In the genomic region with DNA sequence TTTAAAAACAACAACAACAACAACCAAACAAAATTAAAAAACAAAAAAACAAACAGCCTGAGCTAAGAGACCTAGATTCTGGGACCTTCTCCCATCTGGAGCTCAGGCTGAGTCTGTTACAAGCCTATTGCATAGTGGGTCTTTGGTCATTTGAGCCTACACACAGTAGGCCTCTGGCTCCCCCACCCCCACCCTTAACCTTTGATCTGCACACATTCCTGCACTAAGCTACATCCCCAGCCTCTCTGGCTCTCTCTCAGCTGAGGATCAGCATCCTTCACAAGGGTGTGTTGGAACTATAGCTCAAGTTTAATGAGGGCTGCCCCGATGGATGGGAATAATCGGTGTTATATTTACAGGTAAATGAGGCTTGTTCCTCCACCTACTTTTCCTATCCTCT, we compare ENCODE assay signal across 39 mouse cellular contexts. TPM values are rescaled to one million over a fixed set of nuclear protein-coding genes. Genes with fewer than 3 reads are reported as not detected.
DNase-seq lines count a peak whose midpoint lies in the region; ATAC-seq and TF ChIP-seq lines count a peak whose summit lies in the region.
"Had no signal": no experiment of that assay in that cellular context is flagged by ENCODE, and none has a peak within 500 bp of the region (broad histone marks: within the 10 kb centered on the region; RNA-seq: fewer than 3 reads in every experiment).

No protein-coding gene starts in this region.

- no peak for TF ChIP-seq POLR2A in ES-Bruce4 (IDR thresholded peaks at IDR 0.05; ENCODE audit: insufficient read depth, low read length)

- ATAC-seq in hindbrain, embryonic 14.5 days (ENCODE audit: low FRiP score) = no peak
- ATAC-seq in hindbrain, embryonic 12.5 days (ENCODE audit: low FRiP score) = no peak
- no peak for ATAC-seq in frontal cortex, adult (ENCODE audit: low TSS enrichment)
- ATAC-seq: CD4-positive, CD25-positive, alpha-beta regulatory T cell, adult 4 months; forebrain, embryonic 13.5 days had no signal

- H3K4me2 ChIP-seq in hindbrain, embryonic 14.5 days (replicated peaks) = no peak overlapping the region
- H3K4me2 ChIP-seq in hindbrain, embryonic 12.5 days (replicated peaks) = no peak overlapping the region
- H3K4me2 ChIP-seq: forebrain, embryonic 13.5 days; hindbrain, embryonic 13.5 days; limb, embryonic 13.5 days; liver, embryonic 11.5 days had no signal

- no peak overlapping the region for H3K9ac ChIP-seq in hindbrain, embryonic 14.5 days
- H3K9ac ChIP-seq in hindbrain, embryonic 12.5 days = no peak overlapping the region
- H3K9ac ChIP-seq in ES-Bruce4 (ENCODE audit: low read depth, poor library complexity, severe bottlenecking) = peak overlapping the region; percentile 12
- H3K9ac ChIP-seq: forebrain, embryonic 13.5 days; hindbrain, embryonic 13.5 days; limb, embryonic 13.5 days had no signal

- H3K4me3 ChIP-seq in hindbrain, embryonic 14.5 days (replicated peaks; ENCODE audit: low read length) = no peak overlapping the region
- no peak overlapping the region for H3K4me3 ChIP-seq in hindbrain, embryonic 12.5 days
- no peak overlapping the region for H3K4me3 ChIP-seq in ES-Bruce4 (ENCODE audit: low read depth, low read length)
- no peak overlapping the region for H3K4me3 ChIP-seq in macrophage (ENCODE audit: inconsistent target)
- H3K4me3 ChIP-seq: forebrain, embryonic 13.5 days; hindbrain, embryonic 13.5 days; layer of hippocampus, adult 2 months; limb, embryonic 13.5 days had no signal

- no peak for TF ChIP-seq CTCF in ES-Bruce4 (IDR thresholded peaks at IDR 0.05; ENCODE audit: low read depth, low read length)

- H3K9me3 ChIP-seq in hindbrain, embryonic 14.5 days (ENCODE audit: control insufficient read depth, low read length) = no peaks in the 10 kb centered on the region
- H3K9me3 ChIP-seq in hindbrain, embryonic 12.5 days (replicated peaks) = no peaks in the 10 kb centered on the region
- no peaks in the 10 kb centered on the region for H3K9me3 ChIP-seq in ES-Bruce4 (replicated peaks; ENCODE audit: control insufficient read depth, insufficient read depth, low read length, poor library complexity, severe bottlenecking)
- H3K9me3 ChIP-seq: forebrain, embryonic 13.5 days; hindbrain, embryonic 13.5 days; limb, embryonic 13.5 days had no signal

- H3K27me3 ChIP-seq in hindbrain, embryonic 14.5 days (ENCODE audit: control insufficient read depth, insufficient read depth, low read length) = peaks cover 23% of the 10 kb centered on the region
- H3K27me3 ChIP-seq in hindbrain, embryonic 12.5 days = peaks cover 26% of the 10 kb centered on the region
- H3K27me3 ChIP-seq in ES-Bruce4 (ENCODE audit: control insufficient read depth, insufficient read depth, low read length, poor library complexity, severe bottlenecking) = no peaks in the 10 kb centered on the region

- no peak for DNase-seq in hindbrain, embryonic 14.5 days (ENCODE audit: low spot score)
- peak; percentile 88 for DNase-seq in R1 (ENCODE audit: low read depth, low spot score)
- no peak for DNase-seq in testis, postnatal 10 days (ENCODE audit: low spot score)
- DNase-seq in kidney, adult 9 months = no peak
- DNase-seq: adrenal gland, adult 8-10 months; cerebellum, adult 11-12 months; cerebellum, postnatal 10 days; kidney, adult 18-20 months; kidney, postnatal 36 days; lung, postnatal 4 days; midbrain, embryonic 14.5 days; retina, postnatal 1 day; right cerebral cortex, postnatal 14 days had no signal

- H3K27ac ChIP-seq in hindbrain, embryonic 14.5 days = 0 out of 2 replicates have a peak overlapping the region, but pooled peaks have one; percentile 33
- no peak overlapping the region for H3K27ac ChIP-seq in hindbrain, embryonic 12.5 days
- H3K27ac ChIP-seq in ES-Bruce4 (ENCODE audit: insufficient read depth, low read length) = peak overlapping the region; percentile 94
- peak overlapping the region; percentile 96 for H3K27ac ChIP-seq in macrophage
- H3K27ac ChIP-seq: forebrain, embryonic 13.5 days; hindbrain, embryonic 13.5 days; layer of hippocampus, adult 2 months; limb, embryonic 13.5 days had no signal

- peaks cover 34% of the 10 kb centered on the region for H3K79me2 ChIP-seq in macrophage (ENCODE audit: inconsistent target)

- TF ChIP-seq EP300 in ES-Bruce4 (IDR thresholded peaks at IDR 0.05; ENCODE audit: insufficient read depth, low read depth, low read length) = peak; percentile 68; the same call in 1 of the 2 replicates

- no peaks in the 10 kb centered on the region for H3K4me1 ChIP-seq in hindbrain, embryonic 14.5 days (replicated peaks; ENCODE audit: control insufficient read depth, insufficient read depth, low read length)
- H3K4me1 ChIP-seq in hindbrain, embryonic 12.5 days = peaks cover 8% of the 10 kb centered on the region; the same call in 1 of the 2 replicates
- peaks cover 2% of the 10 kb centered on the region for H3K4me1 ChIP-seq in ES-Bruce4 (ENCODE audit: control insufficient read depth, insufficient read depth, low read length)

- WGBS in hindbrain, embryonic 14.5 days = 94% methylated on average over 2 of the region's 2 CpGs
- 94% methylated on average over 2 of the region's 2 CpGs for WGBS in hindbrain, embryonic 12.5 days
- WGBS in macrophage (ENCODE audit: missing documents) = 100% methylated on average over 2 of the region's 2 CpGs

- peaks cover 12% of the 10 kb centered on the region for H3K36me3 ChIP-seq in hindbrain, embryonic 14.5 days (replicated peaks; ENCODE audit: control insufficient read depth, insufficient read depth)
- H3K36me3 ChIP-seq in hindbrain, embryonic 12.5 days = peaks cover 8% of the 10 kb centered on the region
- H3K36me3 ChIP-seq in ES-Bruce4 (ENCODE audit: control insufficient read depth, insufficient read depth, low read length, poor library complexity, severe bottlenecking) (peaks cover 3% of the 10 kb centered on the region; the same call in 1 of the 2 replicates), macrophage (ENCODE audit: inconsistent target) (no peaks in the 10 kb centered on the region)

RNA-seq across cellular contexts. Expression of a gene that starts 3.6 kb away (rescaled TPM):
- 2.1 and 4.3 TPM in 2 replicates for polyA plus RNA-seq in hindbrain, embryonic 14.5 days (2014; fragmentation: Nextera tagmentation; extraction: Ambion mirVana)
- 3.3 and 4.4 TPM in 2 replicates for polyA plus RNA-seq in hindbrain, embryonic 12.5 days (2016; fragmentation: Nextera tagmentation; extraction: Ambion mirVana)
- polyA plus RNA-seq in ES-Bruce4 (2011; ENCODE audit: insufficient read depth, insufficient read length, low read depth, missing spikeins) (47.3 and 49.9 TPM in 2 replicates), macrophage (2018) (66.7 to 127 TPM (median 117 TPM) in 3 replicates)
- total RNA-seq in macrophage (2018; cell fraction: chromatin; rRNA removed) = 1,000 to 10,000 TPM in 1 of 26 experiments, 100 to 1,000 TPM in 25; 272 to 1,028 (median 411) TPM
- 100 to 1,000 TPM; 113 to 207 (median 161) TPM for total RNA-seq in macrophage (2018; cell fraction: cytosol; rRNA removed)
- total RNA-seq in macrophage (2018; cell fraction: nucleus; rRNA removed) = 100 to 1,000 TPM; 245 to 755 (median 378) TPM

RNA-seq across cellular contexts. Expression of a gene that starts 25.6 kb away (rescaled TPM):
- 16.9 and 21.5 TPM in 2 replicates for polyA plus RNA-seq in hindbrain, embryonic 14.5 days (2014; fragmentation: Nextera tagmentation; extraction: Ambion mirVana)
- polyA plus RNA-seq in hindbrain, embryonic 12.5 days (2016; fragmentation: Nextera tagmentation; extraction: Ambion mirVana) = 31.7 and 32.0 TPM in 2 replicates
- polyA plus RNA-seq in ES-Bruce4 (2011; ENCODE audit: insufficient read depth, insufficient read length, low read depth, missing spikeins) (32.7 and 33.5 TPM in 2 replicates), macrophage (2018) (5.1 to 8.0 TPM (median 5.6 TPM) in 3 replicates)
- total RNA-seq in macrophage (2018; cell fraction: chromatin; rRNA removed) = 10 to 100 TPM in 11 of 26 experiments, 1 to 10 TPM in 15; 2.7 to 18.4 (median 8.4) TPM
- total RNA-seq in macrophage (2018; cell fraction: cytosol; rRNA removed) = 1 to 10 TPM; 2.5 to 7.7 (median 5.8) TPM
- 10 to 100 TPM in 1 of 26 experiments, 1 to 10 TPM in 25; 1.9 to 10.7 (median 5.0) TPM for total RNA-seq in macrophage (2018; cell fraction: nucleus; rRNA removed)

RNA-seq across cellular contexts. Expression of a gene that starts 28.9 kb away (rescaled TPM):
- polyA plus RNA-seq in hindbrain, embryonic 14.5 days (2014; fragmentation: Nextera tagmentation; extraction: Ambion mirVana) = not detected in 2 replicates
- polyA plus RNA-seq in hindbrain, embryonic 12.5 days (2016; fragmentation: Nextera tagmentation; extraction: Ambion mirVana) = not detected in 2 replicates
- 12.6 and 13.8 TPM in 2 replicates for polyA plus RNA-seq in ES-Bruce4 (2011; ENCODE audit: insufficient read depth, insufficient read length, low read depth, missing spikeins)
- not detected for total RNA-seq in macrophage (2018; cell fraction: chromatin; rRNA removed)
- total RNA-seq in macrophage (2018; cell fraction: cytosol; rRNA removed) = under 1 TPM in 1 of 26 experiments, not detected in 25; 0.29 TPM
- total RNA-seq in macrophage (2018; cell fraction: nucleus; rRNA removed) = not detected
- not detected in 3 replicates for polyA plus RNA-seq in macrophage (2018)
- total RNA-seq: adrenal gland, adult 8-10 months; gastrocnemius, adult 18-20 months; gastrocnemius, postnatal 4 days; heart, adult 8-10 months; heart, postnatal 25 days; layer of hippocampus, adult 2 months; layer of hippocampus, postnatal 25 days; left cerebral cortex, adult 8-10 months; left cerebral cortex, postnatal 36 days; monocyte, adult 5-6 weeks had no signal
- polyA plus RNA-seq: CD4-positive, CD25-positive, alpha-beta regulatory T cell, adult 4 months; cortical plate, adult 2 months; embryonic facial prominence, embryonic 14.5 days; forebrain, embryonic 13.5 days; heart, embryonic 14.5 days; hindbrain, embryonic 13.5 days; kidney, embryonic 16.5 days; limb, embryonic 13.5 days; liver, embryonic 11.5 days; liver, embryonic 16.5 days; lung, embryonic 16.5 days; midbrain, embryonic 14.5 days; neural tube, embryonic 14.5 days; stomach, embryonic 16.5 days had no signal

RNA-seq across cellular contexts. Expression of a gene that starts 40.4 kb away (rescaled TPM):
- 28.7 and 34.7 TPM in 2 replicates for polyA plus RNA-seq in hindbrain, embryonic 14.5 days (2014; fragmentation: Nextera tagmentation; extraction: Ambion mirVana)
- 44.1 and 46.2 TPM in 2 replicates for polyA plus RNA-seq in hindbrain, embryonic 12.5 days (2016; fragmentation: Nextera tagmentation; extraction: Ambion mirVana)
- polyA plus RNA-seq in ES-Bruce4 (2011; ENCODE audit: insufficient read depth, insufficient read length, low read depth, missing spikeins) (186 and 188 TPM in 2 replicates), macrophage (2018) (284 to 556 TPM (median 477 TPM) in 3 replicates)
- total RNA-seq in macrophage (2018; cell fraction: chromatin; rRNA removed) = 100 to 1,000 TPM in 11 of 26 experiments, 10 to 100 TPM in 15; 63.8 to 196 (median 95.8) TPM
- total RNA-seq in macrophage (2018; cell fraction: cytosol; rRNA removed) = 100 to 1,000 TPM; 375 to 645 (median 470) TPM
- total RNA-seq in macrophage (2018; cell fraction: nucleus; rRNA removed) = 100 to 1,000 TPM; 156 to 532 (median 386) TPM

Comparison
In these comparisons a context has a peak if more than half of its experiments do, and no peak if none do; other contexts are left out.
1. RNA of a gene that starts 28.9 kb away (polyA plus RNA-seq): 12.6 to 13.8 TPM in ES-Bruce4; not detected in hindbrain, embryonic 14.5 days, not detected in hindbrain, embryonic 12.5 days and not detected in macrophage; every median in the first group is over 10 times any median in the second.